14 mouse cellular contexts compared by ENCODE assay signal in the genomic region with DNA sequence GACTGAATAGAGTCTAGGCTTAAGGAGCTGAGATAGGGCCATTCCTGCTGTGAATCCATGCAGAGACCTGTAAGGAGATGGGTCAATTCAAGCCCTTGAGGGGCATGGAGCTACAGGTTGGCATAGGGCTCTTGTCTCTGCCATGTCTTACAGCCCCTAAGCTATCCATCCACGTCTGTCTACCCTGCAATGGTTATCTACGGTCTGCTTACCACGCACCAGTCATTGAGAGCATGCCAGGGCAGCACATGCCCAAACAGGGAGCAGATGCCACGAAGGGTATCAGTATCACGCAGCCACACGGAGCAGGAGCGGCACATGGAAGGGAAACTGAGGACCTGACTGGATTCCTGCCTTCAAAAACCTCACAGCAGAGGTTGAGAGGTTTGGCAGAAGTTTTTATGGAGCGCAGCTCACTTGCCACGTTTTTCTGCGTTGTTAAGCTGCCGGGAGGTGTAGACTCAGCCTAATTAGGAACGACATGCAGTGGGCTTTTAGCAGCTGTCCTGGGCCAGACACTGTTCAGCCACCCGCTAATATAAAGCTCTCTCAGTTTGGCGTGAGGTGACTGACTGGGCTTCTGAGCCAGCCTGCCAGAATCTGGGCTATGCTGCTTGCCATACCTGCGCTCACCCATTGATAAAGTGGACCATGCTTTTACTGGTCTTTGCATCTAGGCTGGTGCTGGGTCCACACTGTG.
"Had no signal": no experiment of that assay in that cellular context is flagged by ENCODE, and none has a peak within 500 bp of the region (broad histone marks: within the 10 kb centered on the region; RNA-seq: fewer than 3 reads in every experiment).

No protein-coding gene starts in this region.

- H3K9me3 ChIP-seq: limb, embryonic 12.5 days; liver, embryonic 13.5 days; lung, embryonic 15.5 days; midbrain, embryonic 10.5 days had no signal

- H3K36me3 ChIP-seq: limb, embryonic 12.5 days; liver, embryonic 13.5 days; lung, embryonic 15.5 days; midbrain, embryonic 10.5 days had no signal

- H3K4me3 ChIP-seq: layer of hippocampus, adult 2 months; limb, embryonic 12.5 days; liver, embryonic 13.5 days; lung, embryonic 15.5 days; midbrain, embryonic 10.5 days had no signal

- H3K9ac ChIP-seq: limb, embryonic 12.5 days; liver, embryonic 13.5 days; liver, postnatal 0 days; lung, embryonic 15.5 days had no signal

- H3K4me1 ChIP-seq: limb, embryonic 12.5 days; liver, embryonic 13.5 days; lung, embryonic 15.5 days; midbrain, embryonic 10.5 days had no signal

- H3K27ac ChIP-seq: kidney, postnatal 0 days; layer of hippocampus, adult 2 months; limb, embryonic 12.5 days; liver, embryonic 13.5 days; lung, embryonic 15.5 days; midbrain, embryonic 10.5 days had no signal

- DNase-seq: kidney, adult 9 months; kidney, postnatal 4 days; liver; liver, embryonic 13.5 days; liver, postnatal 0 days; right cerebral cortex, postnatal 4 days; spleen, adult 18-20 months; thymus, adult 18-20 months; thymus, postnatal 14 days had no signal

- H3K4me2 ChIP-seq: limb, embryonic 12.5 days; liver, embryonic 13.5 days; lung, embryonic 15.5 days had no signal

- ATAC-seq: liver, postnatal 0 days had no signal

- H3K27me3 ChIP-seq: liver, embryonic 13.5 days; lung, embryonic 15.5 days had no signal
